Mouse (Mus musculus): ENCODE data around the gene Qtrt2.

DNA sequence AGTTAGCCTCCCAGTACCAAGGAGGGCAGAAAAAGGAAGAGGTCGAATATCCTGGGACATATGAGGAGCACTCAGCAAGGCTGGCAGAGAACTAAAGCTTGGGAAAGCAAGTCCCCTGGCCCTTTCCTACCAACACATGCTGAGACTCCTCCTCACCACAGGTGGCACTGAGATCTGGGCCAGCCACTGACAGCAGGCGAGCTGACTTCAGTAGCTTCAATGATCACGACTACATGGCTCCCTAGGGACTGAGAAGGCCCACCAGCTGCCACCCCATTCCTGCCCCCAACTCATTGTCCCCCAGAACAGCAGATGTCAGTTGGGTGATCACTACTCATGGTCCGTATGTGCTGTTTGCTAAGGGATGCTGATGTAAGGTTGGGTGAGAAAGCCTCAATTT is 112.0 kb downstream of the Qtrt2 start:
- TF ChIP-seq USF1 (IDR thresholded peaks at IDR 0.05; ENCODE audit: low read depth, low read length) (no peak), HCFC1 (IDR thresholded peaks at IDR 0.05; ENCODE audit: low read depth, low read length) (no peak), MAFK (IDR thresholded peaks at IDR 0.05; ENCODE audit: insufficient replicate concordance, low read length) (no peak), USF2 (conservative IDR thresholded peaks at IDR 0.05; ENCODE audit: low read depth, low read length) (no peak)
